Mouse (Mus musculus) heart, postnatal 36 days (tissue): ENCODE results near the gene Casz1. TPM values are rescaled to one million over a fixed set of nuclear protein-coding genes. Genes with fewer than 3 reads are reported as not detected.

ENCODE experiments used
- DNase-seq, 2 experiments: peaks; one replicate each; pipeline ENCODE4 v3.0.0; 2021 to 2022
- intact Hi-C: fragments of 180-260 bp; cut with DNase I; formaldehyde crosslinking; loops from one replicate; pipeline ENCODE4 v1.15.1; 2025
- total RNA-seq, 2 experiments: library from RNA; stranded (reverse); gene quantifications; 2 replicates each; pipeline ENCODE4 v1.2.3; 2021

Casz1 gene
- total RNA-seq, 2 experiments from 2014 or later: 38.7 to 45.3 TPM

- no peak for DNase-seq
- intact Hi-C loops: no loop called here
These were observed 95.7 kb downstream of the Casz1 start for GRCm38 (mm10) chr4:148899927-148900294.

- DNase-seq: peak; percentile 75 to 78
- intact Hi-C loops: no loop called here
These were observed 96.3 kb downstream of the Casz1 start for GRCm38 (mm10) chr4:148900295-148901211.

GRCm38 (mm10) chr4:148901275-148902052 lies 97.2 kb downstream of the Casz1 start:
- intact Hi-C loops: loop anchor here (2.0 kb wide), 4 partner anchors 21 to 159 kb away; no protein-coding TSS in a partner anchor
- DNase-seq: peak in 1 of 2 experiments; percentile 49

GRCm38 (mm10) chr4:148902919-148903727 lies 98.9 kb downstream of the Casz1 start:
- intact Hi-C loops: loop anchor here (2.0 kb wide), 4 partner anchors 22 to 160 kb away; no protein-coding TSS in a partner anchor
- DNase-seq: peak; percentile 67 to 69

- no peak for DNase-seq
- intact Hi-C loops: no loop called here
These were observed 101.1 kb downstream of the Casz1 start for GRCm38 (mm10) chr4:148905295-148905694.

GRCm38 (mm10) chr4:148906806-148907205 lies 102.6 kb downstream of the Casz1 start:
- DNase-seq: no peak
- intact Hi-C loops: no loop called here

GRCm38 (mm10) chr4:148908214-148908681 lies 104.0 kb downstream of the Casz1 start:
- intact Hi-C loops: no loop called here
- no peak for DNase-seq

- intact Hi-C loops: no loop called here
These were observed 104.7 kb downstream of the Casz1 start for GRCm38 (mm10) chr4:148908760-148909510.

GRCm38 (mm10) chr4:148909566-148909965 lies 105.3 kb downstream of the Casz1 start:
- no peak for DNase-seq
- intact Hi-C loops: no loop called here

More at GRCm38 (mm10) chr4:148908760-148909510, 104.7 kb downstream of the Casz1 start:
- DNase-seq: no peak

GRCm38 (mm10) chr4:148912134-148912533 lies 107.9 kb downstream of the Casz1 start:
- DNase-seq: no peak
- intact Hi-C loops: no loop called here

- intact Hi-C loops: no loop called here
- DNase-seq: no peak
These were observed 108.8 kb downstream of the Casz1 start for GRCm38 (mm10) chr4:148912826-148913590.

- intact Hi-C loops: loop anchor here (1.0 kb wide), 1 partner anchor 111 kb away; the partner anchor contains the start of gene Casz1
- DNase-seq: peak in 1 of 2 experiments; percentile 56
These were observed 110.8 kb downstream of the Casz1 start for GRCm38 (mm10) chr4:148914863-148915622.

GRCm38 (mm10) chr4:148915849-148916248 lies 111.6 kb downstream of the Casz1 start:
- DNase-seq: no peak
- intact Hi-C loops: no loop called here

GRCm38 (mm10) chr4:148918707-148919447 lies 114.6 kb downstream of the Casz1 start:
- DNase-seq: no peak
- intact Hi-C loops: no loop called here

GRCm38 (mm10) chr4:148920610-148921009 lies 116.4 kb downstream of the Casz1 start:
- DNase-seq: no peak
- intact Hi-C loops: no loop called here

- DNase-seq: no peak
- intact Hi-C loops: no loop called here
These were observed 118.0 kb downstream of the Casz1 start for GRCm38 (mm10) chr4:148922221-148922700.

GRCm38 (mm10) chr4:148923414-148923813 lies 119.2 kb downstream of the Casz1 start:
- intact Hi-C loops: no loop called here
- DNase-seq: no peak
